Mouse (Mus musculus) lung, embryonic 14.5 days (tissue): Measurements from ENCODE around the gene Prpsap2. TPM values are rescaled to one million over a fixed set of nuclear protein-coding genes. Genes with fewer than 3 reads are reported as not detected.

Experiments
- ATAC-seq: fragments of 200-750 bp; cut with Nextera tagmentation; 2 replicates; pipeline ENCODE4 v1.8.0; 2017; ENCODE audit warnings: mild to moderate bottlenecking, moderate TSS enrichment, moderate library complexity; ENCODE audit not compliant: insufficient read depth
- DNase-seq: peaks from one replicate; pipeline ENCODE4 v3.0.0-alpha.2; 2015
- H3K27ac ChIP-seq: fragments of 300-500 bp; sonication (generic); 2 replicates; pipeline ENCODE4 v1.5.1; 2014; ENCODE audit warnings: low read depth, mild to moderate bottlenecking, moderate library complexity
- H3K27me3 ChIP-seq: fragments of 300-500 bp; sonication (generic); 2 replicates; pipeline ENCODE4 v1.6.1; 2014; ENCODE audit warnings: low read length, control low read depth; ENCODE audit not compliant: insufficient read depth
- H3K36me3 ChIP-seq: fragments of 300-500 bp; sonication (generic); 2 replicates; pipeline ENCODE4 v1.6.1; 2014; ENCODE audit warnings: control low read depth; ENCODE audit not compliant: insufficient read depth
- H3K4me1 ChIP-seq: fragments of 300-500 bp; sonication (generic); 2 replicates; pipeline ENCODE4 v1.6.1; 2014; ENCODE audit warnings: antibody characterized with exemption, control low read depth; ENCODE audit not compliant: insufficient read depth
- H3K4me2 ChIP-seq: fragments of 300-500 bp; sonication (generic); 2 replicates; pipeline ENCODE4 v1.6.1; 2014; ENCODE audit warnings: mild to moderate bottlenecking
- H3K4me3 ChIP-seq: fragments of 300-500 bp; sonication (generic); 2 replicates; pipeline ENCODE4 v1.5.1; 2014; ENCODE audit warnings: low read depth, low read length
- H3K9ac ChIP-seq: fragments of 300-500 bp; sonication (generic); 2 replicates; pipeline ENCODE4 v1.6.1; 2014
- H3K9me3 ChIP-seq: fragments of 300-500 bp; sonication (generic); 2 replicates; pipeline ENCODE4 v1.6.1; 2016; ENCODE audit warnings: low read depth, low read length, control low read depth
- CTCF ChIP-seq: IDR thresholded peaks from 2 replicates; pipeline ENCODE4 v1.5.1; 2016; ENCODE audit warnings: antibody characterized with exemption, low read depth
- WGBS: fragments of 180-500 bp; shearing (Covaris S2); extraction: QIAGEN DNeasy Blood & Tissue Kit; methylation state at CpG from one replicate; pipeline ENCODE4 v1.1.7; 2014; 5-methylcytosine and 5-hydroxymethylcytosine counted together
- polyA plus RNA-seq: library from polyadenylated mRNA; unstranded; fragments of >200 nt; fragmentation: Nextera tagmentation; extraction: Ambion mirVana; gene quantifications from 2 replicates; pipeline ENCODE4 v1.2.1, GENCODE M21; 2014

Gene Prpsap2
- polyA plus RNA-seq, 1 experiment from 2014 or later: 26.7 TPM

- H3K27me3 ChIP-seq: no peaks in the 10 kb centered on the region
- no peak overlapping the region for H3K4me2 ChIP-seq
- no peak; the same call in 1 of the 2 replicates for ATAC-seq
- WGBS: 61% methylated on average over 6 of the region's 6 CpGs
- no peak overlapping the region for H3K27ac ChIP-seq
- no peaks in the 10 kb centered on the region for H3K36me3 ChIP-seq
- peak; percentile 11 for DNase-seq
- H3K4me3 ChIP-seq: no peak overlapping the region
- no peak for TF ChIP-seq CTCF
- H3K4me1 ChIP-seq: no peaks in the 10 kb centered on the region
- no peaks in the 10 kb centered on the region for H3K9me3 ChIP-seq
- no peak overlapping the region for H3K9ac ChIP-seq
These were observed 46.8 kb downstream of the Prpsap2 start for GRCm38 (mm10) chr11:61715130-61715529.

GRCm38 (mm10) chr11:61714346-61715117 lies 47.4 kb downstream of the Prpsap2 start:
- no peaks in the 10 kb centered on the region for H3K9me3 ChIP-seq
- H3K36me3 ChIP-seq: no peaks in the 10 kb centered on the region
- no peak overlapping the region for H3K4me3 ChIP-seq
- WGBS: 45% methylated on average over 11 of the region's 11 CpGs
- ATAC-seq: peak; percentile 82
- no peaks in the 10 kb centered on the region for H3K27me3 ChIP-seq
- H3K27ac ChIP-seq: no peak overlapping the region
- H3K4me2 ChIP-seq: no peak overlapping the region
- peak; percentile 94 for DNase-seq
- H3K4me1 ChIP-seq: no peaks in the 10 kb centered on the region
- peak; percentile 95 for TF ChIP-seq CTCF
- no peak overlapping the region for H3K9ac ChIP-seq

- no peaks in the 10 kb centered on the region for H3K36me3 ChIP-seq
- no peak for DNase-seq
- no peaks in the 10 kb centered on the region for H3K4me1 ChIP-seq
- H3K27me3 ChIP-seq: no peaks in the 10 kb centered on the region
- ATAC-seq: no peak
- no peaks in the 10 kb centered on the region for H3K9me3 ChIP-seq
- H3K9ac ChIP-seq: no peak overlapping the region
- no peak for TF ChIP-seq CTCF
- H3K4me2 ChIP-seq: no peak overlapping the region
- no peak overlapping the region for H3K4me3 ChIP-seq
- no peak overlapping the region for H3K27ac ChIP-seq
- 63% methylated on average over 15 of the region's 15 CpGs for WGBS
These were observed 48.6 kb downstream of the Prpsap2 start for GRCm38 (mm10) chr11:61713157-61713855.

GRCm38 (mm10) chr11:61708928-61709327 lies 53.0 kb downstream of the Prpsap2 start:
- no peaks in the 10 kb centered on the region for H3K4me1 ChIP-seq
- TF ChIP-seq CTCF: 0 out of 2 replicates have a peak, but pooled peaks have one; percentile 5
- 58% methylated on average over 3 of the region's 3 CpGs for WGBS
- H3K4me3 ChIP-seq: no peak overlapping the region
- ATAC-seq (no peak), DNase-seq (no peak)
- H3K9me3 ChIP-seq: no peaks in the 10 kb centered on the region
- H3K4me2 ChIP-seq: no peak overlapping the region
- H3K27ac ChIP-seq: no peak overlapping the region
- no peaks in the 10 kb centered on the region for H3K27me3 ChIP-seq
- H3K9ac ChIP-seq: no peak overlapping the region
- H3K36me3 ChIP-seq: no peaks in the 10 kb centered on the region

- Histone ChIP-seq H3K36me3 (no peaks in the 10 kb centered on the region), H3K9ac (no peak overlapping the region), H3K4me1 (no peaks in the 10 kb centered on the region), H3K4me2 (no peak overlapping the region), H3K4me3 (no peak overlapping the region), H3K27me3 (no peaks in the 10 kb centered on the region), H3K9me3 (no peaks in the 10 kb centered on the region), H3K27ac (no peak overlapping the region)
- ATAC-seq: no peak
- TF ChIP-seq CTCF: no peak
- WGBS: 55% methylated on average over 4 of the region's 4 CpGs
- DNase-seq: no peak
These were observed 55.7 kb downstream of the Prpsap2 start for GRCm38 (mm10) chr11:61706232-61706631.

- ATAC-seq (no peak), DNase-seq (no peak)
- Histone ChIP-seq H3K27ac (no peak overlapping the region), H3K4me3 (no peak overlapping the region), H3K9ac (no peak overlapping the region), H3K27me3 (no peaks in the 10 kb centered on the region), H3K4me2 (no peak overlapping the region), H3K36me3 (no peaks in the 10 kb centered on the region), H3K9me3 (no peaks in the 10 kb centered on the region), H3K4me1 (no peaks in the 10 kb centered on the region)
- no peak for TF ChIP-seq CTCF
- WGBS: 79% methylated on average over 2 of the region's 2 CpGs
These were observed 56.3 kb downstream of the Prpsap2 start for GRCm38 (mm10) chr11:61705581-61705980.

GRCm38 (mm10) chr11:61702494-61702893 lies 59.4 kb downstream of the Prpsap2 start:
- DNase-seq (no peak), ATAC-seq (no peak)
- H3K9ac ChIP-seq: no peak overlapping the region
- no peaks in the 10 kb centered on the region for H3K36me3 ChIP-seq
- no peak for TF ChIP-seq CTCF
- no peaks in the 10 kb centered on the region for H3K9me3 ChIP-seq
- no peaks in the 10 kb centered on the region for H3K27me3 ChIP-seq
- H3K4me1 ChIP-seq: no peaks in the 10 kb centered on the region
- no peak overlapping the region for H3K27ac ChIP-seq
- H3K4me3 ChIP-seq: no peak overlapping the region
- WGBS: 84% methylated on average over 5 of the region's 5 CpGs
- no peak overlapping the region for H3K4me2 ChIP-seq
